Mouse (Mus musculus): ENCODE results near the gene Rnase9. TPM values are rescaled to one million over a fixed set of nuclear protein-coding genes. Genes with fewer than 3 reads are reported as not detected.

The Rnase9 gene
- total and polyA plus RNA-seq, 3 experiments = 0.11 TPM; not detected in 2

DNA sequence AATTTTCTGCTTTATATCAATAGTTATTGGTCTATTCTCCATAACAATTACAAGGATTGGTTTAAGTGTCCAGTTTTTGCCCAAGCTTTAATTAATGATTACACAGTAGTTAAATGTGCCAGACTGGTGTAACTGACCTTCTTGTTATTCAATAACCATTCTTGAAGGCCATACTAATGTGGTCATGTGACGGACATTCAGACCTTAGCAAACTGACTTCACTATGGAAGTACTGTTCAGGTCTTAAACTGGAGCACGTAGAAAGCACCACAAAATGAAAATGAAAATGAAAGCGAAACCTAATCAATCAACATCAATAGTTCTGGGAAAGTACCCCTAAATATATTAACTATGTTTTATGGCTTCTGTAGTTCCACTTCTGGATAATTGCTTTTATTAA lies 50.6 kb downstream of the Rnase9 start:
- TF ChIP-seq POLR2AphosphoS5 (IDR thresholded peaks at IDR 0.05; ENCODE audit: insufficient replicate concordance, low read depth, low read length) (no peak), GATA1 (IDR thresholded peaks at IDR 0.05; ENCODE audit: borderline replicate concordance, low read length) (no peak), GATA2 (IDR thresholded peaks at IDR 0.05; ENCODE audit: borderline replicate concordance, low read depth, low read length) (no peak), CTCF (IDR thresholded peaks at IDR 0.05; ENCODE audit: low read depth, low read length) (no peak), TAL1 (conservative IDR thresholded peaks at IDR 0.05; ENCODE audit: low read depth, low read length) (no peak)
- H3K4me1 ChIP-seq (ENCODE audit: insufficient read depth, low read depth, low read length) = peaks cover 7% of the 10 kb centered on the region
- no peaks in the 10 kb centered on the region for H3K36me3 ChIP-seq (replicated peaks)
- no peak for DNase-seq (ENCODE audit: low spot score)
- H3K4me3 ChIP-seq (ENCODE audit: low read depth, low read length) = no peak overlapping the region; the same call in 1 of the 2 replicates
- peaks cover 14% of the 10 kb centered on the region for H3K27me3 ChIP-seq (ENCODE audit: insufficient read depth, low read length)
- ATAC-seq (ENCODE audit: extremely low read depth, insufficient number of reproducible peaks, low FRiP score, poor library complexity, severe bottlenecking) = peak; percentile 34; the same call in 1 of the 2 replicates
- no peaks in the 10 kb centered on the region for H3K9me3 ChIP-seq (replicated peaks)

Other genes starting within 250 kb of the Rnase9 start
Only the 20 nearest of the 23 such genes appear.
- 17.0 and 21.3 TPM in 2 replicates for gene Tep1, start 171.3 kb downstream of the Rnase9 start, total RNA-seq (2014; fragmentation: Nextera tagmentation)
- gene Tep1, start 171.3 kb downstream of the Rnase9 start, total RNA-seq (2017) = 29.1 and 29.9 TPM in 2 replicates
- gene Tep1, start 171.3 kb downstream of the Rnase9 start, polyA plus RNA-seq (2012) = 2.7 and 3.3 TPM in 2 replicates
- gene Klhl33, start 144.4 kb downstream of the Rnase9 start, total RNA-seq (2014; fragmentation: Nextera tagmentation) = not detected in 2 replicates
- gene Klhl33, start 144.4 kb downstream of the Rnase9 start, total RNA-seq (2017) = 0.17 and 0.22 TPM in 2 replicates
- gene Klhl33, start 144.4 kb downstream of the Rnase9 start, polyA plus RNA-seq (2012) = not detected in 2 replicates
- gene Osgep, start 117.0 kb downstream of the Rnase9 start, total RNA-seq (2014; fragmentation: Nextera tagmentation) = 25.6 and 29.9 TPM in 2 replicates
- 94.9 and 117 TPM in 2 replicates for gene Osgep, start 117.0 kb downstream of the Rnase9 start, total RNA-seq (2017)
- gene Osgep, start 117.0 kb downstream of the Rnase9 start, polyA plus RNA-seq (2012) = 29.3 and 42.4 TPM in 2 replicates
- gene Apex1, start 116.9 kb downstream of the Rnase9 start, total RNA-seq (2014; fragmentation: Nextera tagmentation) = 133 and 142 TPM in 2 replicates
- 165 and 174 TPM in 2 replicates for gene Apex1, start 116.9 kb downstream of the Rnase9 start, total RNA-seq (2017)
- 162 and 174 TPM in 2 replicates for gene Apex1, start 116.9 kb downstream of the Rnase9 start, polyA plus RNA-seq (2012)
- 23.2 and 45.6 TPM in 2 replicates for gene Pip4p1, start 111.0 kb downstream of the Rnase9 start, total RNA-seq (2014; fragmentation: Nextera tagmentation)
- gene Pip4p1, start 111.0 kb downstream of the Rnase9 start, total RNA-seq (2017) = 31.1 and 32.7 TPM in 2 replicates
- 99.9 and 126 TPM in 2 replicates for gene Pip4p1, start 111.0 kb downstream of the Rnase9 start, polyA plus RNA-seq (2012)
- gene Pnp, start 110.8 kb downstream of the Rnase9 start, total RNA-seq (2014; fragmentation: Nextera tagmentation) = 70.0 and 88.4 TPM in 2 replicates
- gene Pnp, start 110.8 kb downstream of the Rnase9 start, total RNA-seq (2017) = 110 and 112 TPM in 2 replicates
- 1.5 TPM in 2 replicates for gene Pnp, start 110.8 kb downstream of the Rnase9 start, polyA plus RNA-seq (2012)
- 3.2 TPM in 1 of 2 replicates, not detected in the other for gene Gm49342, start 97.4 kb downstream of the Rnase9 start, total RNA-seq (2014; fragmentation: Nextera tagmentation)
- not detected in 2 replicates for gene Gm49342, start 97.4 kb downstream of the Rnase9 start, total RNA-seq (2017)
- 1.5 and 2.0 TPM in 2 replicates for gene Gm49342, start 97.4 kb downstream of the Rnase9 start, polyA plus RNA-seq (2012)
- gene Pnp2, start 85.9 kb downstream of the Rnase9 start, total RNA-seq (2014; fragmentation: Nextera tagmentation) = 5.1 and 10.2 TPM in 2 replicates
- gene Pnp2, start 85.9 kb downstream of the Rnase9 start, total RNA-seq (2017) = 0.52 and 1.1 TPM in 2 replicates
- gene Pnp2, start 85.9 kb downstream of the Rnase9 start, polyA plus RNA-seq (2012) = not detected in 2 replicates
- not detected in 2 replicates for gene Rnase10, start 34.1 kb downstream of the Rnase9 start, total RNA-seq (2014; fragmentation: Nextera tagmentation)
- 0.22 TPM in 1 of 2 replicates, not detected in the other for gene Rnase10, start 34.1 kb downstream of the Rnase9 start, total RNA-seq (2017)
- gene Rnase10, start 34.1 kb downstream of the Rnase9 start, polyA plus RNA-seq (2012) = not detected in 2 replicates
- not detected in 2 replicates for gene Rnase11, start 8.3 kb upstream of the Rnase9 start, total RNA-seq (2014; fragmentation: Nextera tagmentation)
- gene Rnase11, start 8.3 kb upstream of the Rnase9 start, total RNA-seq (2017) = 0.22 TPM in 1 of 2 replicates, not detected in the other
- not detected in 2 replicates for gene Rnase11, start 8.3 kb upstream of the Rnase9 start, polyA plus RNA-seq (2012)
- gene Rnase12, start 15.8 kb upstream of the Rnase9 start, total RNA-seq (2014; fragmentation: Nextera tagmentation) = not detected in 2 replicates
- gene Rnase12, start 15.8 kb upstream of the Rnase9 start, total RNA-seq (2017) = not detected in 2 replicates
- gene Rnase12, start 15.8 kb upstream of the Rnase9 start, polyA plus RNA-seq (2012) = not detected in 2 replicates
- gene Olfr750, start 32.6 kb upstream of the Rnase9 start, total RNA-seq (2014; fragmentation: Nextera tagmentation) = not detected in 2 replicates
- 0.05 and 0.06 TPM in 2 replicates for gene Olfr750, start 32.6 kb upstream of the Rnase9 start, total RNA-seq (2017)
- gene Olfr750, start 32.6 kb upstream of the Rnase9 start, polyA plus RNA-seq (2012) = not detected in 2 replicates
- 2.7 and 3.2 TPM in 2 replicates for gene Rnase4, start 49.2 kb upstream of the Rnase9 start, total RNA-seq (2014; fragmentation: Nextera tagmentation)
- gene Rnase4, start 49.2 kb upstream of the Rnase9 start, total RNA-seq (2017) = 0.17 and 0.49 TPM in 2 replicates
- gene Rnase4, start 49.2 kb upstream of the Rnase9 start, polyA plus RNA-seq (2012) = not detected in 2 replicates
- 1.6 TPM in 1 of 2 replicates, not detected in the other for gene Ang, start 49.3 kb upstream of the Rnase9 start, total RNA-seq (2014; fragmentation: Nextera tagmentation)
- gene Ang, start 49.3 kb upstream of the Rnase9 start, total RNA-seq (2017) = 0.16 TPM in 1 of 2 replicates, not detected in the other
- not detected in 2 replicates for gene Ang, start 49.3 kb upstream of the Rnase9 start, polyA plus RNA-seq (2012)
- not detected in 2 replicates for gene Eddm3b, start 72.6 kb upstream of the Rnase9 start, total RNA-seq (2014; fragmentation: Nextera tagmentation)
- 0.11 TPM in 1 of 2 replicates, not detected in the other for gene Eddm3b, start 72.6 kb upstream of the Rnase9 start, total RNA-seq (2017)
- not detected in 2 replicates for gene Eddm3b, start 72.6 kb upstream of the Rnase9 start, polyA plus RNA-seq (2012)
- gene Rnase6, start 82.0 kb upstream of the Rnase9 start, total RNA-seq (2014; fragmentation: Nextera tagmentation) = 41.7 and 44.8 TPM in 2 replicates
- 44.9 and 45.1 TPM in 2 replicates for gene Rnase6, start 82.0 kb upstream of the Rnase9 start, total RNA-seq (2017)
- 1.4 and 1.5 TPM in 2 replicates for gene Rnase6, start 82.0 kb upstream of the Rnase9 start, polyA plus RNA-seq (2012)
- gene Rnase1, start 104.9 kb upstream of the Rnase9 start, total RNA-seq (2014; fragmentation: Nextera tagmentation) = not detected in 2 replicates
- gene Rnase1, start 104.9 kb upstream of the Rnase9 start, total RNA-seq (2017) = 0.17 and 0.22 TPM in 2 replicates
- gene Rnase1, start 104.9 kb upstream of the Rnase9 start, polyA plus RNA-seq (2012) = not detected in 2 replicates
- not detected in 2 replicates for gene Rnase2b, start 120.4 kb upstream of the Rnase9 start, total RNA-seq (2014; fragmentation: Nextera tagmentation)
- 0.23 TPM in 1 of 2 replicates, not detected in the other for gene Rnase2b, start 120.4 kb upstream of the Rnase9 start, total RNA-seq (2017)
- not detected in 2 replicates for gene Rnase2b, start 120.4 kb upstream of the Rnase9 start, polyA plus RNA-seq (2012)
- gene Ang2, start 157.3 kb upstream of the Rnase9 start, total RNA-seq (2014; fragmentation: Nextera tagmentation) = not detected in 2 replicates
- not detected in 2 replicates for gene Ang2, start 157.3 kb upstream of the Rnase9 start, total RNA-seq (2017)
- not detected in 2 replicates for gene Ang2, start 157.3 kb upstream of the Rnase9 start, polyA plus RNA-seq (2012)
- not detected in 2 replicates for gene Ear14, start 161.5 kb upstream of the Rnase9 start, total RNA-seq (2014; fragmentation: Nextera tagmentation)
- 0.44 TPM in 1 of 2 replicates, not detected in the other for gene Ear14, start 161.5 kb upstream of the Rnase9 start, total RNA-seq (2017)
- gene Ear14, start 161.5 kb upstream of the Rnase9 start, polyA plus RNA-seq (2012) = not detected in 2 replicates

Data from G1E (cell line).